Mouse (Mus musculus): Measurements from ENCODE around the gene Phactr3.

GRCm38 (mm10) chr2:178342597-178342996, 223.8 kb downstream of the Phactr3 start:
- TF ChIP-seq CTCF (IDR thresholded peaks at IDR 0.05; ENCODE audit: control insufficient read depth, insufficient read depth, low read length), result no peak
- TF ChIP-seq POLR2A (IDR thresholded peaks at IDR 0.05; ENCODE audit: borderline replicate concordance, control insufficient read depth, low read depth, low read length), result no peak
